Mouse (Mus musculus): ENCODE results near the gene Rps6kb2. TPM values are rescaled to one million over a fixed set of nuclear protein-coding genes. Genes with fewer than 3 reads are reported as not detected.
A peak's percentile ranks its signal among the peaks of the same experiment; 100 is the strongest.
"Not testable (repeated sequence)": the region's sequence is repeated elsewhere in the genome, so short reads cannot be mapped to it uniquely, and the experiment has no call there.

Gene Rps6kb2
- polyA plus RNA-seq, 1 experiment from 2014 or later = 68.2 TPM

GRCm38 (mm10) chr19:4126759-4127495, 36.2 kb downstream of the Rps6kb2 start:
- H3K36me3 ChIP-seq = peaks cover 39% of the 10 kb centered on the region
- H3K27ac ChIP-seq = no peak overlapping the region
- ATAC-seq (ENCODE audit: low FRiP score) = no peak

DNA sequence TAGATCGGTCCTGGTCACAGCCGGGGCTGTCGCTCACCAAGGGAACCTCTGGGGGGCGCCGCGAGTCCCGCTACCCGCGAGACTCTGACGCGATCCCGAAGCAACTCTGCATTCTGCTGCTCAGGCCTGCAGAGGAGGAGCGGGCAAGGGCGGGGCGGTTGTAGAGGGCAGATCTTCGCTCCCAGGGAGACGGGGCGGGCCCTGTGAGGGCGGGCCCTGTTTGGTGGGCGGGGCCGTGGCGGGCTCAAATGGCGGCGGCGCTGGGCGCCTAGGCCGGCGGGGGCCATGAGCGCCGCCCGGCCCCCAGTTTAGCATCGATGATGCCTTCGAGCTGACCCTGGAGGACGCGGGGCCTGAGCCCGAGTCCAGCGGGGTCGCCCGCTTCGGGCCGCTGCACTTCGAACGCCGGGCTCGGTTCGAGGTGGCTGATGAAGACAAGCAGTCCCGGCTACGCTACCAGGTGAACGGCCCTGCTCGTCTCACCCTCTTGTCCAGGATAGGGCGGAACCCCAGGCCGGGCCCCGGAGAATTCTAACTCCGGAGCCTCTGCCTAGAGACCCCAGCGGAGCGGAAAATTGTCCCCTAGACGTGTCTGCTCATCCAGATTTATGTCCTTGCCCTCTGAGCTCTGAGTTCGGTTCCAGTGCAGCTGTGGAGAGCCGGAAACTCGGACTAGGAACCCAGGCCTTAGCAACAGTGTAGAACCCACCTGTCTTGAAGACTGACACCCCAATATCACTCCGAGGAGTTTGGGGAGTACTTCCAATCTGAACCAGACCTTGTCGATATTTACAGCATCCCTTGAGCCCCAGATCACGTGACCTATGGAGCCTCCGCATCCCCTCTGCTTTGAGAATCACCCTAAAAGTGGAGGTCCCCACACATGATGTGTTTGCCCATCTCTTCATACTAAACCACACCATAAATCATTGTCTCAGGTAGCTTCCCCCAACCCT, 37.1 kb downstream of the Rps6kb2 start, which contains the start of gene Aip:
Aip (minus strand) TSS at position 118 of the 956 bp plus-strand sequence.
- H3K9ac ChIP-seq = peak within 1 kb of the TSS; percentile 76
- H3K27me3 ChIP-seq = no peaks in the 10 kb centered on the region
- peaks cover 30% of the 10 kb centered on the region for H3K36me3 ChIP-seq
- peaks cover 18% of the 10 kb centered on the region for H3K4me1 ChIP-seq
- under 1% methylated on average over 58 of the region's 64 CpGs for WGBS
- H3K9me3 ChIP-seq (replicated peaks) = no peaks in the 10 kb centered on the region
- H3K27ac ChIP-seq = peak within 1 kb of the TSS; percentile 64; the same call in 1 of the 2 replicates
- H3K4me2 ChIP-seq (replicated peaks) = peak within 1 kb of the TSS; percentile 67
- peak; percentile 93 for ATAC-seq (ENCODE audit: low FRiP score)
- peak within 1 kb of the TSS; percentile 62 for H3K4me3 ChIP-seq

More at GRCm38 (mm10) chr19:4126759-4127495, 36.2 kb downstream of the Rps6kb2 start:
- peak overlapping the region; percentile 67 for H3K4me2 ChIP-seq (replicated peaks)
- peaks cover 18% of the 10 kb centered on the region for H3K4me1 ChIP-seq
- peak overlapping the region; percentile 62 for H3K4me3 ChIP-seq
- peak overlapping the region; percentile 76 for H3K9ac ChIP-seq
- H3K27me3 ChIP-seq = no peaks in the 10 kb centered on the region
- 74% methylated on average over 7 of the region's 7 CpGs for WGBS
- H3K9me3 ChIP-seq (replicated peaks) = no peaks in the 10 kb centered on the region

DNA sequence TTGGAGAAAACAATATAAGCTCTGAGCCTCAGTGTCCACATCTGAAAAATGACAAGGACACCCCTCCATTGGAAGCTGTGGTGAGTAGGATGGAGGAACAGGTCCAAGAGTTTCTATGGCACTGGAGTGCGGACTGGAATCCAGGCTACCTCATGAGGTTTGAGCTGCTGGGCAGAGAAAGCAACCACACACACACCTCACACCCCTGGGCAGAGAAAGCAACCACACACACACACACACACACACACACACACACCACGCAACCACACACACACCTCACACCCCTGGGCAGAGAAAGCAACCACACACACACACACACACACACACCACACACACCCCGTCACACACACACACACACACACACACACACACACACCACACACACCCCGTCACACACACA, 37.9 kb downstream of the Rps6kb2 start:
- H3K27me3 ChIP-seq; ATAC-seq (ENCODE audit: low FRiP score); H3K9me3 ChIP-seq (replicated peaks): not testable (repeated sequence)
- Histone ChIP-seq H3K9ac (peak overlapping the region; percentile 76), H3K27ac (peak overlapping the region; percentile 64; the same call in 1 of the 2 replicates), H3K4me2 (replicated peaks) (peak overlapping the region; percentile 67), H3K4me1 (peaks cover 25% of the 10 kb centered on the region), H3K4me3 (peak overlapping the region; percentile 62), H3K36me3 (peaks cover 25% of the 10 kb centered on the region)
- WGBS = 61% methylated on average over 1 of the region's 4 CpGs

GRCm38 (mm10) chr19:4124432-4124831, 38.7 kb downstream of the Rps6kb2 start:
- Histone ChIP-seq H3K9me3 (replicated peaks) (no peaks in the 10 kb centered on the region), H3K4me2 (replicated peaks) (no peak overlapping the region), H3K36me3 (peaks cover 17% of the 10 kb centered on the region), H3K27me3 (no peaks in the 10 kb centered on the region), H3K9ac (no peak overlapping the region), H3K4me1 (peaks cover 29% of the 10 kb centered on the region), H3K27ac (no peak overlapping the region), H3K4me3 (no peak overlapping the region)
- 82% methylated on average over 4 of the region's 4 CpGs for WGBS
- no peak for ATAC-seq (ENCODE audit: low FRiP score)

GRCm38 (mm10) chr19:4122411-4123370, 40.5 kb downstream of the Rps6kb2 start:
- H3K4me1 ChIP-seq = peaks cover 28% of the 10 kb centered on the region
- H3K27me3 ChIP-seq = no peaks in the 10 kb centered on the region
- H3K9me3 ChIP-seq (replicated peaks) = no peaks in the 10 kb centered on the region
- H3K4me3 ChIP-seq = no peak overlapping the region
- WGBS = 84% methylated on average over 7 of the region's 7 CpGs
- no peak overlapping the region for H3K4me2 ChIP-seq (replicated peaks)
- H3K9ac ChIP-seq = no peak overlapping the region
- no peak overlapping the region for H3K27ac ChIP-seq
- no peak for ATAC-seq (ENCODE audit: low FRiP score)
- peaks cover 6% of the 10 kb centered on the region for H3K36me3 ChIP-seq

DNA sequence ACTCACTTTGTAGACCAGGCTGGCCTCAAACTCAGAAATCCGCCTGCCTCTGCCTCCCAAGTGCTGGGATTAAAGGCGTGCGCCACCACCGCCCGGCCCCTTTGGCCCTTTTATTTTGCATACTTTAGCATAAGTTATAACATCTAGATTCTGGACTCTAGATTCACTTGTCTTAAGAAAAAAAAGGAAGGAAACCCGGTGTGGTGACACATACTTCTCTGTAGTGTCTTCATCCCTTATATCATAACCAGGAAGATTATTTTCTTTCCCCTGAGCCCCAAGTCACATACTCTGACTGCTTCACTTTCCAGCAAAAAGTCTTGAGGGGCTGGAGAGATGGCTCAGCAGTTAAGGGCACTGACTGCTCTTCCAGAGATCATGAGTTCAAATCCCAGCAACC, 41.3 kb downstream of the Rps6kb2 start:
- Histone ChIP-seq H3K4me2 (replicated peaks) (peak overlapping the region; percentile 49), H3K36me3 (peaks cover 11% of the 10 kb centered on the region; the same call in 1 of the 2 replicates), H3K4me1 (peaks cover 20% of the 10 kb centered on the region)
- not testable (repeated sequence) for H3K27me3 ChIP-seq; H3K27ac ChIP-seq; H3K4me3 ChIP-seq; H3K9ac ChIP-seq; H3K9me3 ChIP-seq (replicated peaks); ATAC-seq (ENCODE audit: low FRiP score)
- 55% methylated on average over 6 of the region's 6 CpGs for WGBS

DNA sequence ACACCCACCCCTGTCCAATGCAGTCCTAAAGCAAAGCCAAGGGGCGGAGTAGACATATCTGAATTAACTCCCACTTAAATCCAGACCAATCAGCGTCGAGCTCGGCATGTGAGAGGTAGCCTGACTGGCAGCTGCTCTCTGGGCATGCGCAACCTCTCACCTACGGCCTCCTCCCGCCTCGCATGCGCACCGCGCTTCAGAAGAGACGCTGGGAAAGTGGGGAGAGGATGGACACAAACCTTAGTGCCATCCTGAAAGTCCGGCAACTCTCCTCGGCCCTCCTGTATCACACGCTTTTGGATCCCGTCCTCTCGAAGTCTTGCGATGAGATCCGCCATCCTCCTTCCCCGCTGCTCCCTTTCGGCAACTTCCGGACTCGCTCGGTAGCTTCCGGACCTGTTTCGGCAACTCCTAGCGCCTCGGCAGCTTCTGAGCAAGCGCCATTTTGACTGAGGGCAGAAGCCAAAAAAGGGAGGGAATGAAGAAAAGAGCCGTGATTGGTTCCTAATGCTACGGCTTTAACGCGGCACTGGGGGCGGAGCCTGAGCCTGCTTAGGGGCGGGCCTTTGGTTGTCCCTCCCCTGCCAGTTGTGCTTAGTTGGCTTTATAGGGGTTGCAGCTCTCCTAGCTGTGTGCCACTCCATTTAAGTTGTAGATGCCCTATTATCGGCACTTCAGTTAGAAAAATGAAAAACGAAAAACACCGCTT, 41.9 kb downstream of the Rps6kb2 start:
- Histone ChIP-seq H3K27me3 (no peaks in the 10 kb centered on the region), H3K4me1 (peaks cover 14% of the 10 kb centered on the region), H3K9me3 (replicated peaks) (no peaks in the 10 kb centered on the region), H3K4me2 (replicated peaks) (peak overlapping the region; percentile 49), H3K27ac (peak overlapping the region; percentile 85), H3K4me3 (peak overlapping the region; percentile 43), H3K36me3 (peaks cover 17% of the 10 kb centered on the region; the same call in 1 of the 2 replicates), H3K9ac (peak overlapping the region; percentile 50; the same call in 1 of the 2 replicates)
- 4% methylated on average over 38 of the region's 38 CpGs for WGBS
- peak; percentile 79 for ATAC-seq (ENCODE audit: low FRiP score)

GRCm38 (mm10) chr19:4120496-4120895, 42.7 kb downstream of the Rps6kb2 start:
- 0 out of 2 replicates have a peak overlapping the region, but pooled peaks have one; percentile 43 for H3K4me3 ChIP-seq
- peak overlapping the region; percentile 49 for H3K4me2 ChIP-seq (replicated peaks)
- no peaks in the 10 kb centered on the region for H3K27me3 ChIP-seq
- peaks cover 23% of the 10 kb centered on the region for H3K36me3 ChIP-seq
- H3K4me1 ChIP-seq = peaks cover 14% of the 10 kb centered on the region
- H3K9ac ChIP-seq = no peak overlapping the region
- no peaks in the 10 kb centered on the region for H3K9me3 ChIP-seq (replicated peaks)
- WGBS = 99% methylated on average over 2 of the region's 2 CpGs
- ATAC-seq (ENCODE audit: low FRiP score) = no peak
- H3K27ac ChIP-seq = no peak overlapping the region

GRCm38 (mm10) chr19:4119716-4120487, 43.3 kb downstream of the Rps6kb2 start:
- Histone ChIP-seq H3K4me3 (0 out of 2 replicates have a peak overlapping the region, but pooled peaks have one; percentile 43), H3K4me2 (replicated peaks) (peak overlapping the region; percentile 49), H3K9ac (no peak overlapping the region), H3K4me1 (peaks cover 11% of the 10 kb centered on the region), H3K27ac (no peak overlapping the region), H3K27me3 (no peaks in the 10 kb centered on the region), H3K36me3 (peaks cover 29% of the 10 kb centered on the region), H3K9me3 (replicated peaks) (no peaks in the 10 kb centered on the region)
- no peak for ATAC-seq (ENCODE audit: low FRiP score)
- WGBS = 93% methylated on average over 6 of the region's 6 CpGs

DNA sequence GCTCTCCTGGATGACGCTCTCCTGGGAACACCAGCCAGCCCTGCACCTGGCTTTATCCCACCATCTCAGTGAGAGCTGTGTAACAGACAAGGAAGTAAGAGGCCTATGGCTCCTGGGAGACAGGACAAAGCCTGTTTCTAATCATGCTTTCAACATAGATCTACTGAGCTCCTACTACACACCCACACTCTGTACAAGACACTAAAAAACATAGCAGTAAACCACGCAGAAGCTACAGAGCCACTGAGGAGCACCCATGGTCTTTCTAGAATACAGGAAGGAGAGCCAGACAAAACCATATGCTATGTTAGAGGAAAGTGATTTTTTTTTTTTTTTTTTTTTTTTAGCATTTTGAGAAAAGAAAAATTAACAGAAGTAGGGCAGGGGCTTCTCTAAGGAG, 44.8 kb downstream of the Rps6kb2 start:
- ATAC-seq (ENCODE audit: low FRiP score) = no peak
- H3K36me3 ChIP-seq = peaks cover 45% of the 10 kb centered on the region
- no peaks in the 10 kb centered on the region for H3K9me3 ChIP-seq (replicated peaks)
- 95% methylated on average over 2 of the region's 2 CpGs for WGBS
- H3K9ac ChIP-seq = no peak overlapping the region
- no peak overlapping the region for H3K4me2 ChIP-seq (replicated peaks)
- no peak overlapping the region for H3K27ac ChIP-seq
- no peaks in the 10 kb centered on the region for H3K27me3 ChIP-seq
- peaks cover 11% of the 10 kb centered on the region for H3K4me1 ChIP-seq
- H3K4me3 ChIP-seq = no peak overlapping the region

All from hindbrain, embryonic 12.5 days (tissue).